Mouse (Mus musculus) adrenal gland, postnatal 25 days (tissue): ENCODE data around the gene Cela2a. TPM values are rescaled to one million over a fixed set of nuclear protein-coding genes. Genes with fewer than 3 reads are reported as not detected.

Experiments
- DNase-seq: peaks from one replicate; pipeline ENCODE4 v3.0.0; 2021; ENCODE audit warnings: mixed read lengths
- long read RNA-seq: library from polyadenylated mRNA; stranded (forward); transcript quantifications from one replicate; pipeline ENCODE4 v2.0.0, GENCODE M21; 2021
- total RNA-seq: library from RNA; stranded (reverse); gene quantifications from 2 replicates; pipeline ENCODE4 v1.2.3, GENCODE M21; 2021

Cela2a gene
- total RNA-seq: 0.52 TPM in 1 of 2 replicates, not detected in the other
- long read RNA-seq: 0 reads

- no peak for DNase-seq
Measured at GRCm38 (mm10) chr4:141826060-141826459, at the start of gene Cela2a. Cela2a (minus strand) TSS chr4:141826160.

GRCm38 (mm10) chr4:141875481-141876108 lies 49.6 kb upstream of the Cela2a start:
- no peak for DNase-seq

GRCm38 (mm10) chr4:141874601-141875460 lies 48.9 kb upstream of the Cela2a start, which contains the start of gene Efhd2:
Efhd2 (minus strand) TSS chr4:141874920.
- peak; percentile 85 for DNase-seq

- no peak for DNase-seq
Measured at GRCm38 (mm10) chr4:141874111-141874600, 48.2 kb upstream of the Cela2a start.

GRCm38 (mm10) chr4:141872977-141873376 lies 47.0 kb upstream of the Cela2a start:
- no peak for DNase-seq

- DNase-seq: no peak
Measured at GRCm38 (mm10) chr4:141871909-141872308, 45.9 kb upstream of the Cela2a start.

GRCm38 (mm10) chr4:141871333-141871725 lies 45.4 kb upstream of the Cela2a start:
- no peak for DNase-seq

GRCm38 (mm10) chr4:141870666-141871332 lies 44.8 kb upstream of the Cela2a start:
- DNase-seq: no peak

GRCm38 (mm10) chr4:141869436-141870215 lies 43.7 kb upstream of the Cela2a start:
- DNase-seq: peak; percentile 21

- no peak for DNase-seq
Measured at GRCm38 (mm10) chr4:141868051-141868450, 42.1 kb upstream of the Cela2a start.

GRCm38 (mm10) chr4:141867498-141867897 lies 41.5 kb upstream of the Cela2a start:
- peak; percentile 74 for DNase-seq

- DNase-seq: peak; percentile 45
Measured at GRCm38 (mm10) chr4:141866933-141867490, 41.1 kb upstream of the Cela2a start.

- no peak for DNase-seq
Measured at GRCm38 (mm10) chr4:141865600-141865999, 39.6 kb upstream of the Cela2a start.

- DNase-seq: no peak
Measured at GRCm38 (mm10) chr4:141865006-141865405, 39.0 kb upstream of the Cela2a start.

GRCm38 (mm10) chr4:141864506-141864905 lies 38.5 kb upstream of the Cela2a start:
- DNase-seq: no peak

GRCm38 (mm10) chr4:141863726-141864280 lies 37.8 kb upstream of the Cela2a start:
- DNase-seq: no peak

- no peak for DNase-seq
Measured at GRCm38 (mm10) chr4:141862867-141863266, 36.9 kb upstream of the Cela2a start.

GRCm38 (mm10) chr4:141861591-141862295 lies 35.8 kb upstream of the Cela2a start:
- peak; percentile 38 for DNase-seq

GRCm38 (mm10) chr4:141860246-141860841 lies 34.4 kb upstream of the Cela2a start:
- DNase-seq: no peak

- no peak for DNase-seq
Measured at GRCm38 (mm10) chr4:141859351-141859750, 33.4 kb upstream of the Cela2a start.
